Mouse (Mus musculus): ENCODE data around the gene Adamts17. TPM values are rescaled to one million over a fixed set of nuclear protein-coding genes. Genes with fewer than 3 reads are reported as not detected.

The Adamts17 gene
- polyA plus RNA-seq, 1 experiment, result 0.55 TPM

GRCm38 (mm10) chr7:66831295-66831694 lies 8.2 kb upstream of the Adamts17 start:
- Histone ChIP-seq H3K27me3 (ENCODE audit: control insufficient read depth, insufficient read depth, low read length, poor library complexity, severe bottlenecking) (no peaks in the 10 kb centered on the region), H3K9me3 (replicated peaks; ENCODE audit: control insufficient read depth, insufficient read depth, low read length, poor library complexity, severe bottlenecking) (no peaks in the 10 kb centered on the region; the same call in 1 of the 2 replicates), H3K36me3 (ENCODE audit: control insufficient read depth, insufficient read depth, low read length, poor library complexity, severe bottlenecking) (no peaks in the 10 kb centered on the region), H3K4me3 (ENCODE audit: low read depth, low read length) (no peak overlapping the region), H3K9ac (ENCODE audit: low read depth, poor library complexity, severe bottlenecking) (no peak overlapping the region), H3K27ac (ENCODE audit: insufficient read depth, low read length) (no peak overlapping the region), H3K4me1 (ENCODE audit: control insufficient read depth, insufficient read depth, low read length) (no peaks in the 10 kb centered on the region)
- TF ChIP-seq POLR2A (IDR thresholded peaks at IDR 0.05; ENCODE audit: insufficient read depth, low read length), result no peak
- TF ChIP-seq EP300 (IDR thresholded peaks at IDR 0.05; ENCODE audit: insufficient read depth, low read depth, low read length), result no peak

GRCm38 (mm10) chr7:66840008-66840719 lies 629 bp downstream of the Adamts17 start:
- no peaks in the 10 kb centered on the region for H3K36me3 ChIP-seq (ENCODE audit: control insufficient read depth, insufficient read depth, low read length, poor library complexity, severe bottlenecking)
- H3K9me3 ChIP-seq (replicated peaks; ENCODE audit: control insufficient read depth, insufficient read depth, low read length, poor library complexity, severe bottlenecking), result no peaks in the 10 kb centered on the region
- peak overlapping the region; percentile 44 for H3K9ac ChIP-seq (ENCODE audit: low read depth, poor library complexity, severe bottlenecking)
- H3K4me1 ChIP-seq (ENCODE audit: control insufficient read depth, insufficient read depth, low read length), result no peaks in the 10 kb centered on the region
- peak overlapping the region; percentile 62 for H3K4me3 ChIP-seq (ENCODE audit: low read depth, low read length)
- no peak overlapping the region for H3K27ac ChIP-seq (ENCODE audit: insufficient read depth, low read length)
- H3K27me3 ChIP-seq (ENCODE audit: control insufficient read depth, insufficient read depth, low read length, poor library complexity, severe bottlenecking), result no peaks in the 10 kb centered on the region
- TF ChIP-seq EP300 (IDR thresholded peaks at IDR 0.05; ENCODE audit: insufficient read depth, low read depth, low read length), result no peak
- no peak for TF ChIP-seq POLR2A (IDR thresholded peaks at IDR 0.05; ENCODE audit: insufficient read depth, low read length)
- TF ChIP-seq CTCF (IDR thresholded peaks at IDR 0.05; ENCODE audit: low read depth, low read length), result no peak

GRCm38 (mm10) chr7:66841165-66841564 lies 1.6 kb downstream of the Adamts17 start:
- no peaks in the 10 kb centered on the region for H3K9me3 ChIP-seq (replicated peaks; ENCODE audit: control insufficient read depth, insufficient read depth, low read length, poor library complexity, severe bottlenecking)
- H3K9ac ChIP-seq (ENCODE audit: low read depth, poor library complexity, severe bottlenecking), result no peak overlapping the region
- H3K27me3 ChIP-seq (ENCODE audit: control insufficient read depth, insufficient read depth, low read length, poor library complexity, severe bottlenecking), result no peaks in the 10 kb centered on the region
- no peak for TF ChIP-seq POLR2A (IDR thresholded peaks at IDR 0.05; ENCODE audit: insufficient read depth, low read length)
- no peak for TF ChIP-seq CTCF (IDR thresholded peaks at IDR 0.05; ENCODE audit: low read depth, low read length)
- no peak for TF ChIP-seq EP300 (IDR thresholded peaks at IDR 0.05; ENCODE audit: insufficient read depth, low read depth, low read length)
- no peaks in the 10 kb centered on the region for H3K4me1 ChIP-seq (ENCODE audit: control insufficient read depth, insufficient read depth, low read length)
- H3K27ac ChIP-seq (ENCODE audit: insufficient read depth, low read length), result no peak overlapping the region
- H3K36me3 ChIP-seq (ENCODE audit: control insufficient read depth, insufficient read depth, low read length, poor library complexity, severe bottlenecking), result no peaks in the 10 kb centered on the region
- H3K4me3 ChIP-seq (ENCODE audit: low read depth, low read length), result no peak overlapping the region

- TF ChIP-seq CTCF (IDR thresholded peaks at IDR 0.05; ENCODE audit: low read depth, low read length) (peak; percentile 68), POLR2A (IDR thresholded peaks at IDR 0.05; ENCODE audit: insufficient read depth, low read length) (no peak)
- Histone ChIP-seq H3K9me3 (replicated peaks; ENCODE audit: control insufficient read depth, insufficient read depth, low read length, poor library complexity, severe bottlenecking) (no peaks in the 10 kb centered on the region), H3K4me3 (ENCODE audit: low read depth, low read length) (no peak overlapping the region), H3K4me1 (ENCODE audit: control insufficient read depth, insufficient read depth, low read length) (no peaks in the 10 kb centered on the region), H3K36me3 (ENCODE audit: control insufficient read depth, insufficient read depth, low read length, poor library complexity, severe bottlenecking) (no peaks in the 10 kb centered on the region), H3K27ac (ENCODE audit: insufficient read depth, low read length) (no peak overlapping the region), H3K27me3 (ENCODE audit: control insufficient read depth, insufficient read depth, low read length, poor library complexity, severe bottlenecking) (no peaks in the 10 kb centered on the region), H3K9ac (ENCODE audit: low read depth, poor library complexity, severe bottlenecking) (no peak overlapping the region)
Observed at GRCm38 (mm10) chr7:66842021-66842420, 2.5 kb downstream of the Adamts17 start.

GRCm38 (mm10) chr7:66843846-66844245 lies 4.3 kb downstream of the Adamts17 start:
- Histone ChIP-seq H3K9me3 (replicated peaks; ENCODE audit: control insufficient read depth, insufficient read depth, low read length, poor library complexity, severe bottlenecking) (no peaks in the 10 kb centered on the region), H3K4me1 (ENCODE audit: control insufficient read depth, insufficient read depth, low read length) (no peaks in the 10 kb centered on the region), H3K27ac (ENCODE audit: insufficient read depth, low read length) (no peak overlapping the region), H3K36me3 (ENCODE audit: control insufficient read depth, insufficient read depth, low read length, poor library complexity, severe bottlenecking) (no peaks in the 10 kb centered on the region), H3K27me3 (ENCODE audit: control insufficient read depth, insufficient read depth, low read length, poor library complexity, severe bottlenecking) (no peaks in the 10 kb centered on the region), H3K9ac (ENCODE audit: low read depth, poor library complexity, severe bottlenecking) (no peak overlapping the region), H3K4me3 (ENCODE audit: low read depth, low read length) (no peak overlapping the region)
- TF ChIP-seq POLR2A (IDR thresholded peaks at IDR 0.05; ENCODE audit: insufficient read depth, low read length), result no peak
- no peak for TF ChIP-seq EP300 (IDR thresholded peaks at IDR 0.05; ENCODE audit: insufficient read depth, low read depth, low read length)
- TF ChIP-seq CTCF (IDR thresholded peaks at IDR 0.05; ENCODE audit: low read depth, low read length), result no peak

- TF ChIP-seq EP300 (IDR thresholded peaks at IDR 0.05; ENCODE audit: insufficient read depth, low read depth, low read length), result no peak
- H3K9ac ChIP-seq (ENCODE audit: low read depth, poor library complexity, severe bottlenecking), result no peak overlapping the region
- H3K4me1 ChIP-seq (ENCODE audit: control insufficient read depth, insufficient read depth, low read length), result no peaks in the 10 kb centered on the region
- no peak overlapping the region for H3K4me3 ChIP-seq (ENCODE audit: low read depth, low read length)
- no peaks in the 10 kb centered on the region for H3K36me3 ChIP-seq (ENCODE audit: control insufficient read depth, insufficient read depth, low read length, poor library complexity, severe bottlenecking)
- H3K9me3 ChIP-seq (replicated peaks; ENCODE audit: control insufficient read depth, insufficient read depth, low read length, poor library complexity, severe bottlenecking), result no peaks in the 10 kb centered on the region
- no peaks in the 10 kb centered on the region for H3K27me3 ChIP-seq (ENCODE audit: control insufficient read depth, insufficient read depth, low read length, poor library complexity, severe bottlenecking)
- H3K27ac ChIP-seq (ENCODE audit: insufficient read depth, low read length), result no peak overlapping the region
Observed at GRCm38 (mm10) chr7:66846582-66846981, 7.0 kb downstream of the Adamts17 start.

All from ES-Bruce4 (cell line).